Mouse (Mus musculus): Measurements from ENCODE around the gene Epha1.
A peak's percentile ranks its signal among the peaks of the same experiment; 100 is the strongest.

Epha1 gene

GRCm38 (mm10) chr6:42372816-42373547 lies at the start of gene Epha1:
Epha1 (minus strand) TSS chr6:42373268.
- DNase-seq (ENCODE audit: low spot score), result peak; percentile 67

GRCm38 (mm10) chr6:42421439-42421838 lies 48.4 kb upstream of the Epha1 start:
- no peak for DNase-seq (ENCODE audit: low spot score)

GRCm38 (mm10) chr6:42419443-42419842 lies 46.4 kb upstream of the Epha1 start:
- DNase-seq (ENCODE audit: low spot score), result no peak

- no peak for DNase-seq (ENCODE audit: low spot score)
Observed at GRCm38 (mm10) chr6:42405134-42405533, 32.1 kb upstream of the Epha1 start, which contains the start of gene Tas2r135. Tas2r135 (plus strand) TSS chr6:42405434.

GRCm38 (mm10) chr6:42399938-42400337 lies 26.9 kb upstream of the Epha1 start, which contains the start of gene Tas2r143:
Tas2r143 (plus strand) TSS chr6:42400238.
- DNase-seq (ENCODE audit: low spot score), result no peak

GRCm38 (mm10) chr6:42398998-42399397 lies 25.9 kb upstream of the Epha1 start:
- DNase-seq (ENCODE audit: low spot score), result no peak

- DNase-seq (ENCODE audit: low spot score), result no peak
Observed at GRCm38 (mm10) chr6:42398285-42398684, 25.2 kb upstream of the Epha1 start.

GRCm38 (mm10) chr6:42397041-42397657 lies 24.1 kb upstream of the Epha1 start:
- no peak for DNase-seq (ENCODE audit: low spot score)

GRCm38 (mm10) chr6:42395960-42396809 lies 23.1 kb upstream of the Epha1 start:
- peak; percentile 74 for DNase-seq (ENCODE audit: low spot score)

- no peak for DNase-seq (ENCODE audit: low spot score)
Observed at GRCm38 (mm10) chr6:42391796-42392330, 18.8 kb upstream of the Epha1 start.

GRCm38 (mm10) chr6:42385635-42386034 lies 12.6 kb upstream of the Epha1 start:
- no peak for DNase-seq (ENCODE audit: low spot score)

- DNase-seq (ENCODE audit: low spot score), result no peak
Observed at GRCm38 (mm10) chr6:42383360-42383759, 10.3 kb upstream of the Epha1 start.

- no peak for DNase-seq (ENCODE audit: low spot score)
Observed at GRCm38 (mm10) chr6:42381916-42382381, 8.9 kb upstream of the Epha1 start.

- DNase-seq (ENCODE audit: low spot score), result no peak
Observed at GRCm38 (mm10) chr6:42381221-42381620, 8.2 kb upstream of the Epha1 start.

GRCm38 (mm10) chr6:42380416-42381144 lies 7.5 kb upstream of the Epha1 start:
- DNase-seq (ENCODE audit: low spot score), result no peak

GRCm38 (mm10) chr6:42379551-42379950 lies 6.5 kb upstream of the Epha1 start:
- DNase-seq (ENCODE audit: low spot score), result no peak

GRCm38 (mm10) chr6:42377280-42377679 lies 4.2 kb upstream of the Epha1 start:
- DNase-seq (ENCODE audit: low spot score), result no peak

- DNase-seq (ENCODE audit: low spot score), result no peak
Observed at GRCm38 (mm10) chr6:42376504-42377019, 3.5 kb upstream of the Epha1 start.

GRCm38 (mm10) chr6:42376016-42376415 lies 2.9 kb upstream of the Epha1 start:
- DNase-seq (ENCODE audit: low spot score), result no peak

GRCm38 (mm10) chr6:42375131-42375530 lies 2.1 kb upstream of the Epha1 start:
- no peak for DNase-seq (ENCODE audit: low spot score)

GRCm38 (mm10) chr6:42374701-42375100 lies 1.6 kb upstream of the Epha1 start:
- no peak for DNase-seq (ENCODE audit: low spot score)

All from ovary, postnatal 36 days (tissue).